Mouse (Mus musculus): ENCODE measurements at regions not wholly inside any gene's neighbourhood (a gene's known extent, or its start where the extent isn't known, plus 50 kb on each side); places are given as distances from the start of the nearest gene placed in this dataset.

- TF ChIP-seq GATA1 (IDR thresholded peaks at IDR 0.05; ENCODE audit: borderline replicate concordance, low read length) (no peak), FLI1 (IDR thresholded peaks at IDR 0.05; ENCODE audit: low read length) (no peak)
Measured at GRCm38 (mm10) chr4:55972235-55972819, 440.1 kb upstream of the Klf4 start.
